Mouse (Mus musculus) embryonic stem cell, embryonic (primary cell): Measurements from ENCODE around the gene Acta2.

Experiments
- CTCF ChIA-PET, 4 experiments: fragments of 300-600 bp in 2 of 4; fragments of 350-600 bp in 2 of 4; sonication (Branson Sonifier 250); formaldehyde crosslinking; loops; one replicate each; lab custom pipeline; 2022; ENCODE audit warnings: inconsistent platforms in 2 of 4; lab: Charles Lee
- POLR2A ChIA-PET, 4 experiments: fragments of 300-600 bp in 2 of 4; fragments of 350-600 bp in 2 of 4; sonication (Branson Sonifier 250); formaldehyde crosslinking; loops; one replicate each; lab custom pipeline; 2022; ENCODE audit warnings: antibody characterized with exemption in 4 of 4, inconsistent platforms in 1 of 4; lab: Charles Lee

Gene Acta2

GRCm38 (mm10) chr19:34283614-34284013 lies 28.2 kb upstream of the Acta2 start:
- ChIA-PET CTCF (interaction anchor here in 3 of 4 experiments (0.7 to 1.2 kb wide), 3 partner anchors 33 to 132 kb away, joined by 3 to 6 read pairs (median 3); no protein-coding TSS in a partner anchor), POLR2A (no interaction called here)

- POLR2A ChIA-PET: interaction anchor here in 1 of 4 experiments (0.9 kb wide), 1 partner anchor 13 kb away, joined by 3 read pairs; the partner anchor contains the start of gene Fas
- CTCF ChIA-PET: interaction anchor here in 1 of 4 experiments (0.6 kb wide), 1 partner anchor 272 kb away, joined by 3 read pairs; no protein-coding TSS in a partner anchor
Observed at GRCm38 (mm10) chr19:34278078-34278477, 22.7 kb upstream of the Acta2 start.

DNA sequence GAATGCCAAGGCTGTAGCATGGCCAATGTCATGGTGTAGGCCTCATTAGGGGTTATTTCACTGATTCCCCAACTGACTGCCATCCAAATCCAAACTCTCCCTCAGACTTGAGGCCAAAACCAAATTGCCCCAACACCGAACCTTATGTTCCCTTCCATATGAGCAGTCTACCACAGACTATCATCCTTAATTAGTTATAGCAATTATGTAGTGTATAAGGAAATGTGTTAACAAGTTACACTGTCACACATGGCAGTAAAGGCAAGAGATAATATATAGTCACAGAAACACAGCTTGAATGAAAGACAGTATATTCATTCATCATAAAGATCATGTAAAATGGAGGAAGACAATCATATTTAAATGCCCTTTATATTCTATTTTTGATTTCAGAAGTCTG lies 17.7 kb upstream of the Acta2 start:
- POLR2A ChIA-PET: no interaction called here
- CTCF ChIA-PET: no interaction called here

DNA sequence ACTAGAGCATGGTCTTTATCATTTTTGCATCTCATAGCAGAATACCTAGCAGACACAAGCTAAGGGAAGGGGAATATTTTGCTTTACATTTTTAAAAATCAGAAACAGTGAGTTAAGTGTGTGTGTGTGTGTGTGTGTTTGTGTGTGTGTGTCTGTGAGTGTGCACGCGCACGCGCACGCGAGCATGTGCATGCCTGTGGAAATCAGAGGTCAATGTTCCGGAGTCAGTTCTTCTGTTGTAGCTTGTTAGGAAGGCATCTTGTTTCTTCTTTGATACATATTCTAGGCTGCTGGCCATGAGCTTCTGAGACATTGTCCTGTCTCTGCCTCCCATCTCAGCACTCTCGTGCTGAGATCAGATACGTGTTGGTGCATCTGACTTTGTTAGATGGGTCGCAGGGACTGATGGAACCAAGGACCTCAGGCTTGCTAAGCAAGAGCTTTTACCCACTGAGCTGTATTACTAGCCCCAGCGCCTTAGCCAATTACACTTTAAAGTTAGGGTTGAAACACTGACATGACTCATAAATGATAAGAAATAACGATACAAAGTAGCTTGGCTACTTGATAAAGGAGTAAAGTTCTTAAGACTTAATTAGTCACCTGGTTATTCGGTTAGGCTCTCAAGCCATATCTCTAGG lies 15.6 kb upstream of the Acta2 start:
- POLR2A ChIA-PET: interaction anchor here in 1 of 4 experiments (0.7 kb wide), 1 partner anchor 12 kb away, joined by 4 read pairs; no protein-coding TSS in a partner anchor
- CTCF ChIA-PET: interaction anchor here in 1 of 4 experiments (0.6 kb wide), 1 partner anchor 819 kb away, joined by 3 read pairs; no protein-coding TSS in a partner anchor

- CTCF ChIA-PET: interaction anchor here in 1 of 4 experiments (0.6 kb wide), 1 partner anchor 819 kb away, joined by 3 read pairs; no protein-coding TSS in a partner anchor
Observed at GRCm38 (mm10) chr19:34270106-34270726, 14.8 kb upstream of the Acta2 start.

GRCm38 (mm10) chr19:34268991-34269390 lies 13.6 kb upstream of the Acta2 start:
- POLR2A ChIA-PET: interaction anchor here in 1 of 4 experiments (1.3 kb wide), 1 partner anchor 14 kb away, joined by 4 read pairs; the partner anchor contains the start of gene Acta2
- CTCF ChIA-PET: no interaction called here

More at GRCm38 (mm10) chr19:34270106-34270726, 14.8 kb upstream of the Acta2 start:
- POLR2A ChIA-PET: interaction anchor here in 2 of 4 experiments (0.6 to 0.7 kb wide), 2 partner anchors 11 to 1277 kb away, joined by 4 to 5 read pairs; no protein-coding TSS in a partner anchor

DNA sequence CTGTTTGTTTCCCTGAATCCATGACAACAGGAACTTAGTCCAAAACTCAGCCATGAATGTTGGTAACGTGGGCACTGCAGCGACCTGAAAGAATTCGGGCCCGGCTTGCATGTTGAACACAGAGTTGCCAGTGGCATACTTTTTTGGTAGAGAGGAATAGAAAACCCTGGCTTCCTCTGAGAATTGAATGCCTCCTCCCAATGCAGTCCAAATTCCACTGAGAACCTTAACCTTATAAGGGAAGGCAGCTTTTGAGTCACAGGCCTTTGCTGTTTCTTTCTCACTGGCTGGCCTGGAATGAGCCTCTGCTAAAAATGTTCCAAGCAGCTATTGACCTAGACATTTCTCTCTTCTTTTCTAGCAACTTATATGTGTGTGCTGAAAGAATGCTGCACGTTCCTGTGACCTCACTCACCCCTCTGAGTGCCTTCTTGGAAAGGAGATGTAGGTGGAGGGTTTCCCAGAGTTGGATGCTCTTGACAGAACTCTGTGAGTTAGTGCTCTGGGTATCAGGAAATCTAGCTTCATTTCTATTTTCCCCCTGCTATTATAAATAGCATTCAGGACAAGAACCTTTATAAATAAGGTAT lies 10.3 kb upstream of the Acta2 start:
- ChIA-PET POLR2A (no interaction called here), CTCF (no interaction called here)

DNA sequence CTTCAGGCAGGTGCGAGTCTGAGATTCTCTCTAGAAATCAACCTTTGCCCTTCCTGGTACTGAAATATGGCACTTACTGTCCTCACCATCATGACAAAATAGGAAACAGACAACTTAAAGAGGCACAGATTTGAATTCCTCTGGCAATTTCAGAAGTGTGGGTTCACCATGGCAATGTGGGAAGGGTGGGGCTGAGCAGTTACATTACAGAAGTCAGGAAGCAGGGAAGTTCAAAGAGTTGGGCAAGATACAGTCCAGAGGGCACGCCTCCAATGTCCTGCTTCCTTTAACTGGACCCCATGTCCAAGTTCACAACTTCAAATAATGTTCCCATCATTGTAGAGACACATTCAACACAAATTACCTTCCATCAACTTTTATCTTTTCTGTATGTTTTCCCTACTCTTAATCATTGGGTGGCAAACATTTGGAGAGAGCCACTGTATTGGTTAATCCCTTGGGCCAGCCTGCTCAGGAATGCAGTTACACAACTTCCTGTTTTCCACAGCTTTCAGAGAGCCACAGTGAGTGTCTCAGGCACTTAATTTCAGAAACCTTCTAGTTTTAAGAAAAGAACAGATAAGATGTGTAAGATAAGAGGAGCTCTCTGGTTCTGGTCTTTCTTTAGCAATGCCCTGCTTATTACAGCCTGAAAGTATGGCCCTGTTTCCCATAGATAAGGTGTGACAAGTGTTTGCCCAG lies 7.0 kb upstream of the Acta2 start:
- ChIA-PET POLR2A (no interaction called here), CTCF (no interaction called here)

- POLR2A ChIA-PET: no interaction called here
- CTCF ChIA-PET: no interaction called here
Observed at GRCm38 (mm10) chr19:34256936-34257335, 1.5 kb upstream of the Acta2 start.

GRCm38 (mm10) chr19:34256149-34256548 lies 759 bp upstream of the Acta2 start:
- CTCF ChIA-PET: interaction anchor here in 1 of 4 experiments (0.6 kb wide), 1 partner anchor 25 kb away, joined by 4 read pairs; no protein-coding TSS in a partner anchor
- POLR2A ChIA-PET: interaction anchor here in 1 of 4 experiments (0.6 kb wide), 1 partner anchor 31 kb away, joined by 3 read pairs; no protein-coding TSS in a partner anchor

DNA sequence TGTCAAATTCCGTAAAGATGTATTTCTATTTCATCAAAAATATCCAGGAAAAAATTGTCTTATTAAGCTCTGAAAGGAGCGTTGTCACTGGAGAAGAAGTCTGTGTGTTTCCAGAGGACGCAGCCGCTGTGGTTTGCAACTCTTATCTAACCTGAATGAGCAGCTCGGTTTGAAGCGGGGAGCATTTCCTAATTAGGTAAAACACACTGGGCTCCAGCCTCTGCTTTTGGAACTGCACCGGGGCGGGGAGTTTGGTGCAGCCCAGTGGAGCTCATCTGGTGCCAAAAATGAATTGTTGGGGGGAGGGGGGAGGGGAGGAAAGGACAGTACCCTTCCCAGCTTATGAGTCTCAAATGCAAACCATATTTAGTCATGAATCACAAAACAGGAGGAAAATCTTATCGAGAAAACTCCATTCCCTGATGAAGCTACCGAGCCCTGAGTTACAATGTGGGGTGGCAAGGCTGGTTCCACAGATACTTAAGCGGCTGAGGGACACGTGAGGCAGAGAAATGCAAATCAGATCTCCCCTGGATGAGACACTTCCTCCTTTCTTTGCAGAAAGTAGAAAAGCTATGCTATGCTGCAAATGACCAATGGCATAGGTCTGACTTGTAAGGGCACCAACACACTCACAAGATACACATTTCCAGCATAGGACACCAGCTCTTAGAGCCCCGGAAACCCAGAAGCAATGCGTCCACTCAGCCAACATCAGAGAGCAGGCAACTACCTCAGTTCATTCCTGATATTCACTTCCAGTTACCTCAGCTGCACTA lies 1.1 kb downstream of the Acta2 start:
- POLR2A ChIA-PET: interaction anchor here in 1 of 4 experiments (0.6 to 1.6 kb wide), 2 partner anchors 15 to 1216 kb away, joined by 4 read pairs; no protein-coding TSS in a partner anchor
- CTCF ChIA-PET: interaction anchor here (0.6 to 2.8 kb wide), 7 partner anchors 10 to 296 kb away, joined by 3 to 13 read pairs (median 4); partner anchors contain the start of gene Ifit2 (in 1 of the 4)

DNA sequence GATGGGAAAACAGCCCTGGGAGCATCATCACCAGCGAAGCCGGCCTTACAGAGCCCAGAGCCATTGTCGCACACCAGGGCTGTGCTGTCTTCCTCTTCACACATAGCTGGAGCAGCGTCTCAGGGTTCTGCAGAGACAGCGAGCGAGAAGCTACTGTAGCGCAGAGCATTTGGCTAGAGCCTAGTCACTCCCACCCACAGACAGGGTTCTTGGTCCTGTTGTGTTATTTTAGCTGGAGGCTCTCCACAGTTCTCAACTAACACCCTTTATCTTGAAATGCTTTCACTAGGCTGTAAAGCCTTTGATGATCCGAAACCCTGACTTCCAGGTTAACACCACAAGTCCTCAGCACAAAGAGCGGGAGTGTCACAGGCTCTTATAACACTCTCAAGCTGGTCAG lies 2.9 kb downstream of the Acta2 start:
- POLR2A ChIA-PET: interaction anchor here in 1 of 4 experiments (0.6 kb wide), 1 partner anchor 21 kb away, joined by 3 read pairs; no protein-coding TSS in a partner anchor
- CTCF ChIA-PET: interaction anchor here in 1 of 4 experiments (2.8 kb wide), 1 partner anchor 8 kb away, joined by 9 read pairs; no protein-coding TSS in a partner anchor

- ChIA-PET CTCF (interaction anchor here in 1 of 4 experiments (0.7 to 2.8 kb wide), 2 partner anchors 8 to 298 kb away, joined by 4 to 9 read pairs; no protein-coding TSS in a partner anchor), POLR2A (no interaction called here)
Observed at GRCm38 (mm10) chr19:34251900-34252299, 3.5 kb downstream of the Acta2 start.

DNA sequence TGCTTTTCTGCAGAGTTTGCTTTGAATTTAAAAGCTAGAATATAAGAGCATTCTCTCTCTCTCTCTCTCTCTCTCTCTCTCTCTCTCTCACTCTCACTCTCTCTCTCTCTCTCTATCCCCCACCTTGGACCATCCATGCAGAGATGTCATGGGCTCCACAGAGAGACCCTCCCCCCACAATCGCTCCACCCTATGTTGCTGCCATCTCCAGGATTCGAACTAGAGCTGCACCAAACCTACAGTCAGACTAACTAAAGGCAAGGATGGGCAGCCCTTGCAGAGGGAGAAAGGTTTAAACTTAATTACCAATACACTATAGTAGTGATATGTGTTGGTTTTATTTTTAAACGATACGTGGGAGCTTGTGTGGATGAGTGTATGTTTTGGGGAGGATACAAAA lies 4.8 kb downstream of the Acta2 start:
- POLR2A ChIA-PET: interaction anchor here in 1 of 4 experiments (0.9 kb wide), 1 partner anchor 18 kb away, joined by 3 read pairs; no protein-coding TSS in a partner anchor
- CTCF ChIA-PET: no interaction called here

DNA sequence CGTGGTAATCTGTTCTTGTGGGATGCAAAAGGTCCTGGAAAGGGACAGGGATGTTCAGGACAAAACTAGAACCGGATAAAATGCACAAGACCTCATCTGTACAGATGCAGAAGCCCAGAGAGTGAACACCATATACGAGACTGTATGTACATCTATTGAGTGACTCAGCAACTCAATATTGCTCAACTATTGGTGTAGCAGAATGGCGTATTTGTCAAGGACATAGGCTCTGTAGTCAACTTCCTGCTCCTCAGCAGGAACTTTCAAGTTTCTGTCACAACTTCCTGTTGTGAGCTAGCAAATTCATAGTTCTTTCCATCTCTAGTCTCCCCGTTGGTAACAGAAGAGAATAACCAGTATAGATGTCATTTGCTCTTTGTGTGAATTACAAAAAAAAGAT lies 6.8 kb downstream of the Acta2 start:
- POLR2A ChIA-PET: no interaction called here
- CTCF ChIA-PET: no interaction called here

DNA sequence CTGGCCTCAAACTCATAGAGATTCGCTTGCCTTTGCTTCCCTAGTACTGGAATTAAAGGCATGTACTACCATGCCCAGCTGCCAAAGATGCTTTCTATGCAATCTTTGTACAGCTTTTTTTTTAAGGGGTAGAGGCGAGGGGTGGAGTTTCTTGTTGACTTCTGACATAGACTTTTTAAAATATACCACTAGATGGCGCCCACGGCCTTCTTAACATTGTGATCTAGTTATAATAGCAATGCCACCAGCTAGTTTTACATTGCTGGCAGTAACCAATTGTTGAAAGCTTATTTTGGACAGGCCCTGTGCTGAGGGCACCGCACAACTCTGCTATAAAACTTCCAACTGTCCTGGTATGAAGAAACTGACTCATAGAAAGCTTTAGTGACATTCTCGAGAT lies 11.3 kb downstream of the Acta2 start:
- CTCF ChIA-PET: interaction anchor here (0.5 to 2.3 kb wide), 43 partner anchors 9 to 1839 kb away, joined by 3 to 13 read pairs (median 3); partner anchors contain the start of genes Ifit2 (in 3 of the 4) and Acta2 (in 2 of the 4)

GRCm38 (mm10) chr19:34242925-34243324 lies 12.5 kb downstream of the Acta2 start:
- ChIA-PET POLR2A (no interaction called here), CTCF (interaction anchor here in 3 of 4 experiments (1.0 to 2.3 kb wide), 6 partner anchors 10 to 394 kb away, joined by 4 to 13 read pairs (median 8); partner anchors contain the start of gene Acta2 (in 1 of the 3))

More for the DNA sequence above, 11.3 kb downstream of the Acta2 start:
- POLR2A ChIA-PET: interaction anchor here in 1 of 4 experiments (1.4 kb wide), 1 partner anchor 10 kb away, joined by 3 read pairs; no protein-coding TSS in a partner anchor
